Mouse (Mus musculus): ENCODE measurements around the gene Padi4.

DNA sequence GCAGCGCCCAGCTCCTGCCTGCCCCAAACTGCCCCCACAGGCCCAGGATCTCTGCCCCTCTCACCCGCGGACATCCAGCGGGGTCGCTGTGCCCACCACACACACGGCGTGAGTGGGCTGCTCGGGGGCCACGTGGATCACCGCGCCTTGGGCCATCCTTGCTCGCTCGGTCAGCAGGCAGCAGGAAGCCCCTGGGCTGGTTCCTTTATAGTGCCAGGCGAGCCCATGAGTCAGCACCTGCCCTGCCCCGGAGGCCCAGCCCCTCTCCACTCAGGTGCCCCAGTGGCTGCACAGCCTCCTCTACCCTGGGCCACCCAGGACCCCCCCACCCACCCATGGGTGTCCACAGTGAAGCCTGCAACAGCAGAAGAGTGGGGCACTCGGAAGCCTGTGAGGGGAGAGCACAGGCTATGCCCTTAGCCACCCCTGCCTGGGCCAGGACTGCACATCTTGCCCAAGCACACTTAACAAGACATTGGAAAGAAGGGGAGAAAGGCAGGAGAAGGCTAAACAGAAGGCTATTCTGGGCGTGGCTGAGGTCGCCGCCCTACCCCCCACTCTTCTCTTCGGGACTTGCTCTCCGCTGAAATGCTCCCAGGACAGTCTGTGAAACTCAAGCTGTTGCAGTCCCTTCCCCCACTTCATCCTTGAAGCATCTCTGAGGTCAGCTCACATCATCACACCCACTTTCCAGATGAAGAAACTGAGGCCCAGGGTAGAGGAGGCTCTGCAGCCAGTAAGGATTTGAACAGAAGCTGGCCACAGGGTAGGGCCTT is at the start of gene Padi4:
- TF ChIP-seq ZC3H11A (IDR thresholded peaks at IDR 0.05; ENCODE audit: borderline replicate concordance, low read depth, low read length) (no peak), CHD2 (IDR thresholded peaks at IDR 0.05; ENCODE audit: low read depth, low read length) (no peak)
